Mouse (Mus musculus) CH12.LX (cell line): ENCODE data around the gene Aldh5a1. TPM values are rescaled to one million over a fixed set of nuclear protein-coding genes. Genes with fewer than 3 reads are reported as not detected.

ENCODE experiments used
- DNase-seq: peaks from one replicate; pipeline ENCODE4 v3.0.0-alpha.2; 2013; ENCODE audit errors: extremely low read depth
- H3K27ac ChIP-seq: 2 replicates; pipeline ENCODE4 v1.5.1; 2012; ENCODE audit warnings: low read depth, mild to moderate bottlenecking, control low read depth, moderate library complexity; ENCODE audit not compliant: insufficient read depth
- H3K27me3 ChIP-seq: replicated peaks from 2 replicates; pipeline ENCODE3; 2012; ENCODE audit warnings: inconsistent platforms
- H3K36me3 ChIP-seq, 2 experiments: replicated peaks in 1 of 2; 2 replicates each; pipeline versions ENCODE3 to v1.6.1; 2012; ENCODE audit warnings: inconsistent platforms in 1 of 2, low read length in 1 of 2, mild to moderate bottlenecking in 1 of 2, mixed read lengths in 1 of 2, moderate library complexity in 1 of 2; ENCODE audit not compliant: control insufficient read depth in 1 of 2, insufficient read depth in 1 of 2
- H3K4me1 ChIP-seq, 2 experiments: 2 replicates each; pipeline ENCODE4 v1.6.1; 2012; ENCODE audit warnings: inconsistent platforms in 1 of 2, moderate library complexity in 1 of 2; ENCODE audit not compliant: insufficient read depth in 2 of 2, control insufficient read depth in 1 of 2
- H3K4me2 ChIP-seq: 2 replicates; pipeline ENCODE4 v1.6.1; 2012; ENCODE audit warnings: low read depth, mild to moderate bottlenecking, control low read depth; ENCODE audit not compliant: poor library complexity, insufficient read depth, severe bottlenecking
- H3K4me3 ChIP-seq, 3 experiments: fragments of 150-350 bp in 1 of 3; sonication (generic) in 1 of 3; replicated peaks in 1 of 3; 2 replicates each; pipeline versions ENCODE3 to v1.5.1; 2011 to 2012; ENCODE audit warnings: low read depth in 2 of 3, low read length in 2 of 3, mild to moderate bottlenecking in 2 of 3, moderate library complexity in 2 of 3, control low read depth in 1 of 3, improper control_type of control experiment in 1 of 3, inconsistent platforms in 1 of 3, mixed read lengths in 1 of 3; ENCODE audit not compliant: poor library complexity in 1 of 3
- H3K79me2 ChIP-seq: replicated peaks from 2 replicates; pipeline ENCODE4 v1.6.1; 2012; ENCODE audit warnings: mild to moderate bottlenecking, moderate library complexity; ENCODE audit not compliant: control insufficient read depth, poor library complexity, insufficient read depth, severe bottlenecking; ENCODE audit errors: extremely low read depth
- H3K9ac ChIP-seq: 2 replicates; pipeline ENCODE4 v1.6.1; 2012; ENCODE audit warnings: low read depth, mild to moderate bottlenecking, control low read depth, moderate library complexity; ENCODE audit not compliant: insufficient read depth
- H3K9me3 ChIP-seq: replicated peaks from 2 replicates; pipeline ENCODE3; 2012; ENCODE audit warnings: low read length, inconsistent platforms, mixed read lengths
- CHD1 ChIP-seq: IDR thresholded peaks from 2 replicates; pipeline ENCODE4 v1.6.1; 2012; ENCODE audit warnings: low read depth, low read length, improper control_type of control experiment, inconsistent platforms
- CHD2 ChIP-seq: IDR thresholded peaks from 2 replicates; pipeline ENCODE4 v1.6.1; 2011; ENCODE audit warnings: low read length, improper control_type of control experiment
- CTCF ChIP-seq, 2 experiments: IDR thresholded peaks in 1 of 2; conservative IDR thresholded peaks in 1 of 2; 2 replicates each; pipeline ENCODE4 v1.5.1; 2011 to 2012; ENCODE audit warnings: low read depth in 2 of 2, low read length in 2 of 2, improper control_type of control experiment in 1 of 2, inconsistent platforms in 1 of 2, mild to moderate bottlenecking in 1 of 2, moderate library complexity in 1 of 2
- E2F4 ChIP-seq: IDR thresholded peaks from 2 replicates; pipeline ENCODE4 v1.6.1; 2011; ENCODE audit warnings: low read depth, low read length, improper control_type of control experiment; ENCODE audit not compliant: insufficient replicate concordance
- EP300 ChIP-seq: IDR thresholded peaks from 2 replicates; pipeline ENCODE4 v1.6.1; 2011; ENCODE audit warnings: low read length, improper control_type of control experiment
- GABPA ChIP-seq: IDR thresholded peaks from 2 replicates; pipeline ENCODE4 v1.6.1; 2012; ENCODE audit warnings: low read depth, low read length, improper control_type of control experiment, inconsistent platforms; ENCODE audit not compliant: insufficient replicate concordance
- HCFC1 ChIP-seq: IDR thresholded peaks from 2 replicates; pipeline ENCODE4 v1.6.1; 2012; ENCODE audit warnings: low read depth, mild to moderate bottlenecking, inconsistent platforms, low read length, improper control_type of control experiment
- IRF4 ChIP-seq: IDR thresholded peaks from 2 replicates; pipeline ENCODE4 v1.6.1; 2014; ENCODE audit warnings: low read depth, mild to moderate bottlenecking, inconsistent platforms, low read length, improper control_type of control experiment
- JUN ChIP-seq: IDR thresholded peaks from 2 replicates; pipeline ENCODE4 v1.6.1; 2011; ENCODE audit warnings: low read depth, mild to moderate bottlenecking, low read length, improper control_type of control experiment, moderate library complexity; ENCODE audit not compliant: insufficient read depth
- KAT2A ChIP-seq: IDR thresholded peaks from 2 replicates; pipeline ENCODE4 v1.6.1; 2012; ENCODE audit warnings: low read length, improper control_type of control experiment, inconsistent platforms; ENCODE audit not compliant: insufficient replicate concordance
- MAX ChIP-seq: IDR thresholded peaks from 2 replicates; pipeline ENCODE4 v1.6.1; 2011; ENCODE audit warnings: low read length, improper control_type of control experiment
- MEF2A ChIP-seq: IDR thresholded peaks from 2 replicates; pipeline ENCODE4 v1.6.1; 2014; ENCODE audit warnings: low read depth, mild to moderate bottlenecking, inconsistent platforms, low read length, improper control_type of control experiment, borderline replicate concordance
- MYC ChIP-seq: IDR thresholded peaks from 2 replicates; pipeline ENCODE4 v1.6.1; 2011; ENCODE audit warnings: low read depth, mild to moderate bottlenecking, improper control_type of control experiment, low read length
- NELFE ChIP-seq: IDR thresholded peaks from 2 replicates; pipeline ENCODE4 v1.6.1; 2011; ENCODE audit warnings: low read depth, low read length, improper control_type of control experiment
- NRF1 ChIP-seq: IDR thresholded peaks from 2 replicates; pipeline ENCODE4 v1.6.1; 2014; ENCODE audit warnings: low read depth, mild to moderate bottlenecking, inconsistent platforms, low read length, improper control_type of control experiment, moderate library complexity
- PAX5 ChIP-seq: IDR thresholded peaks from 2 replicates; pipeline ENCODE4 v1.6.1; 2012; ENCODE audit warnings: low read length, inconsistent platforms, mixed read lengths
- POLR2A ChIP-seq: IDR thresholded peaks from 2 replicates; pipeline ENCODE4 v1.6.1; 2011; ENCODE audit warnings: low read depth, mild to moderate bottlenecking, improper control_type of control experiment, low read length
- POLR2AphosphoS2 ChIP-seq: IDR thresholded peaks from 2 replicates; pipeline ENCODE4 v1.6.1; 2011; ENCODE audit warnings: low read depth, low read length, improper control_type of control experiment
- RAD21 ChIP-seq: IDR thresholded peaks from 2 replicates; pipeline ENCODE4 v1.6.1; 2011; ENCODE audit warnings: low read depth, mild to moderate bottlenecking, low read length, improper control_type of control experiment, moderate library complexity
- RCOR1 ChIP-seq: conservative IDR thresholded peaks from 2 replicates; pipeline ENCODE4 v1.6.1; 2012; ENCODE audit warnings: low read depth, mild to moderate bottlenecking, inconsistent platforms, low read length, improper control_type of control experiment
- SIN3A ChIP-seq: IDR thresholded peaks from 2 replicates; pipeline ENCODE4 v1.6.1; 2012; ENCODE audit warnings: low read length, improper control_type of control experiment, inconsistent platforms
- SMC3 ChIP-seq: IDR thresholded peaks from 2 replicates; pipeline ENCODE4 v1.6.1; 2011; ENCODE audit warnings: low read depth, low read length, improper control_type of control experiment
- TCF12 ChIP-seq: IDR thresholded peaks from 2 replicates; pipeline ENCODE4 v1.6.1; 2014; ENCODE audit warnings: low read depth, mild to moderate bottlenecking, inconsistent platforms, low read length, improper control_type of control experiment
- UBTF ChIP-seq: IDR thresholded peaks from 2 replicates; pipeline ENCODE4 v1.6.1; 2012; ENCODE audit warnings: low read depth, mild to moderate bottlenecking, inconsistent platforms, low read length, improper control_type of control experiment, moderate library complexity
- USF2 ChIP-seq: conservative IDR thresholded peaks from 2 replicates; pipeline ENCODE4 v1.6.1; 2011; ENCODE audit warnings: low read depth, low read length, improper control_type of control experiment
- ZMIZ1 ChIP-seq: IDR thresholded peaks from 2 replicates; pipeline ENCODE4 v1.6.1; 2012; ENCODE audit warnings: low read depth, mild to moderate bottlenecking, inconsistent platforms, low read length, improper control_type of control experiment
- dilution Hi-C: fragments of 300-500 bp; cut with MboI; formaldehyde crosslinking; loops from 2 replicates; pipeline ENCODE4 v1.14.3; 2020; ENCODE audit warnings: low sequenced_read_pairs; ENCODE audit not compliant: extremely low pct_unique_long_range_greater_than_20kb, extremely low pct_ligation_motif_present
- in situ Hi-C: fragments of 300-500 bp; cut with MboI; formaldehyde crosslinking; loops from 3 replicates; pipeline ENCODE4 v1.14.3; 2019; ENCODE audit warnings: low sequenced_read_pairs, low pct_ligation_motif_present, low pct_unique_long_range_greater_than_20kb, mixed read lengths
- polyA plus RNA-seq: library from polyadenylated mRNA; unstranded; fragments of >175 nt; gene quantifications from 2 replicates; pipeline ENCODE4 v1.2.1, GENCODE M21; 2012; ENCODE audit warnings: low read depth; ENCODE audit not compliant: insufficient read length
- total RNA-seq, 2 experiments: library from RNA; depleted of rRNA; stranded (reverse); fragments of 300-350 nt in 1 of 2; fragments of >200 nt in 1 of 2; gene quantifications; 2 replicates each; pipeline ENCODE4 v1.2.3; 2012 to 2014

The Aldh5a1 gene
- total and polyA plus RNA-seq, 3 experiments: 0.36 to 2.4 (median 1.3) TPM

DNA sequence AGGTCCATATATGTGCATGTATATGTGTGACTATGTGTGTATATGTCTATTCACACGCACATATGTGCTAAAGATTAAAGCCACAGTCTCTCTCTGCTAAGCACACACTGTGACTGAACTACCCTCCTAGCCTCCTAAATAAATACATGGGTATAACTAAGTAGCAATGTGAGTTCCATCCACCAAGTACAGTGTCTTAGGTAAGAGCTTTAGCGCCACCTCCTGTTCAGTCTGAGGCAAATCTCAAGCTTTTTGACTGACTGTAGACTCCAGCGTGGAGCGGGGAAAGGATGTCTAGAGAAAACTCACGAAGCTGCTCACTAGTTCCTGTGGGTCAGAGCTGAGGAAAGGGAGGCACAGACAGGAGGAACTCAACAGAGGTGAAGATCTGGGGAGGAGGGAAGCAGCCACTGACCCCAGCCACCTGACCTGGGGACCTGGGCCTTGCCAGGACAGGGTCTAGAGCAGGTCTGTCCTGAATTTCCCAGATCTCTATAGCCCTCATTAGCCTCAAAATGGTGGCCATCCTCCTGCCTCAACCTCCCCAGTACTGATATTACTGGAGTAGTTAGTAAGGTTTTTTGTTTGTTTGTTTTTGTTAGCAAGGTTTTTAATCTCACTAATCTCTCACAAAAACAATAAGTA, 17.0 kb downstream of the Aldh5a1 start (continued):
- TF ChIP-seq ZMIZ1: no peak
- TF ChIP-seq CHD2: no peak
- TF ChIP-seq CHD1: no peak
- TF ChIP-seq EP300: no peak
- no peak for TF ChIP-seq JUN
- peak; percentile 82 for TF ChIP-seq RAD21
- no peak for TF ChIP-seq USF2
- TF ChIP-seq HCFC1: no peak
- TF ChIP-seq SIN3A: no peak
- peak; percentile 60 to 85; a peak in 3 of 4 replicates for TF ChIP-seq CTCF (conservative IDR thresholded peaks at IDR 0.05 in 1 of 2, IDR thresholded peaks at IDR 0.05 in 1 of 2; ENCODE audit: low read depth in 2 of 2, low read length in 2 of 2)
- TF ChIP-seq RCOR1: no peak
- no peak for TF ChIP-seq POLR2A
- no peak for TF ChIP-seq PAX5
- no peak for TF ChIP-seq NRF1
- TF ChIP-seq GABPA: no peak
- no peak for TF ChIP-seq TCF12
- TF ChIP-seq KAT2A: no peak
- TF ChIP-seq, all 38 proteins: peak for 4

DNA sequence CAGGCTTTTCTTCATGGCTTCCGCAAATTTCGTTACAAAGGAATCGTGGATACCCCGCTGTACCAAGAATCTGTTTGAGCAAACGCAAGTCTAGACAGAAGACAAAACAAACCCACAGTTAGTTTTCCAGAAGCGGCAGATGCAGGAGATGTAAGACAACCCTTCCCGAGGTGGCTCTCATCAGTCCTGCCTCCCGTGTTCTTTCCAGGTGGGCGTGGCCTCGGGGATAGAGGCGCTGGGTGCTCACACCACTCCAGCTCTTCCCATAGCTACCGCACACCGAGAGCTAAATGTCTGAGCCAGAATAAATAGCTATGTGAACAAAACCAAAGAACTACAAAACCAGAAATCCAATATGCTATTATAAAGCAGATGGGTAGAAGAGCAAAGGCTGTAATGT, 21.6 kb downstream of the Aldh5a1 start:
- Histone ChIP-seq H3K9me3 (no peaks in the 10 kb centered on the region), H3K4me3 (no peak overlapping the region), H3K9ac (no peak overlapping the region), H3K36me3 (no peaks in the 10 kb centered on the region), H3K27me3 (no peaks in the 10 kb centered on the region), H3K4me1 (no peaks in the 10 kb centered on the region), H3K4me2 (no peak overlapping the region), H3K27ac (no peak overlapping the region), H3K79me2 (no peaks in the 10 kb centered on the region)
- TF ChIP-seq RCOR1 (no peak), MAX (no peak), SMC3 (no peak), KAT2A (no peak), CTCF (conservative IDR thresholded peaks at IDR 0.05 in 1 of 2, IDR thresholded peaks at IDR 0.05 in 1 of 2; ENCODE audit: low read depth in 2 of 2, low read length in 2 of 2) (no peak)
- in situ Hi-C loops (loop anchor here (25.0 kb wide), 3 partner anchors 204 to 579 kb away; partner anchors contain the start of gene Cmah), dilution Hi-C loops (no loop called here)
- no peak for DNase-seq

GRCm38 (mm10) chr13:24914915-24915314, 22.5 kb downstream of the Aldh5a1 start:
- Histone ChIP-seq H3K27me3 (no peaks in the 10 kb centered on the region), H3K4me3 (no peak overlapping the region), H3K27ac (no peak overlapping the region), H3K9me3 (no peaks in the 10 kb centered on the region), H3K9ac (no peak overlapping the region), H3K36me3 (no peaks in the 10 kb centered on the region), H3K79me2 (no peaks in the 10 kb centered on the region), H3K4me2 (no peak overlapping the region), H3K4me1 (no peaks in the 10 kb centered on the region)
- no peak for DNase-seq
- in situ Hi-C loops (loop anchor here (25.0 kb wide), 3 partner anchors 203 to 578 kb away; partner anchors contain the start of gene Cmah), dilution Hi-C loops (no loop called here)
- TF ChIP-seq NELFE (no peak), HCFC1 (no peak), E2F4 (no peak), CTCF (conservative IDR thresholded peaks at IDR 0.05 in 1 of 2, IDR thresholded peaks at IDR 0.05 in 1 of 2; ENCODE audit: low read depth in 2 of 2, low read length in 2 of 2) (no peak), PAX5 (no peak), TCF12 (no peak), IRF4 (no peak), UBTF (no peak), CHD1 (no peak), USF2 (no peak), MYC (no peak), CHD2 (no peak), SIN3A (no peak), RAD21 (no peak), MEF2A (no peak), POLR2AphosphoS2 (no peak), EP300 (no peak)
